Mouse (Mus musculus): ENCODE data around the gene Pter. TPM values are rescaled to one million over a fixed set of nuclear protein-coding genes. Genes with fewer than 3 reads are reported as not detected.

The Pter gene
- polyA plus RNA-seq, 1 experiment from 2014 or later: 64.3 TPM

DNA sequence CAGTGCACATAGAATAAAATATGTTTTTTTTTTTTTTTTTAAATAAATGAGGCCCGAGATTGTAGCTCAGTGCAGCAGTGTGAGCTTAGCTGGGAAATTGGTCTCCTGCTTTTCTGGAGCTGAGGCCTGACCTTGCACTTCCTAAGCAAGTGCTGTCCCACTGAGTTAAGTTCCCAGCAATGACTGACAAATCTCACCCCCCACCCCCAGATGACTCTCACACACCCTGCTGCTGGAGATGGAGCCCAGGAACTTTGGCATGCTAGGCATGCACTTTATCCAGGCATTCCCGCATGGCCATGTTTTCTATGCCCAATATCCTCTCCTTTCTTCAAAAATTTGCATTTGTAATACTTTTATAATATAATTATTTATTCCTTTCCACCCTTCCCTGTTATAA, 14.8 kb downstream of the Pter start:
- Histone ChIP-seq H3K36me3 (replicated peaks; ENCODE audit: insufficient read depth, low read length) (no peaks in the 10 kb centered on the region), H3K27ac (ENCODE audit: low read depth) (no peak overlapping the region), H3K9me3 (ENCODE audit: low read length) (no peaks in the 10 kb centered on the region), H3K9ac (replicated peaks) (no peak overlapping the region), H3K4me2 (ENCODE audit: low read depth, low read length) (no peak overlapping the region), H3K4me3 (ENCODE audit: low read depth, low read length) (no peak overlapping the region), H3K27me3 (ENCODE audit: insufficient read depth, low read length) (no peaks in the 10 kb centered on the region), H3K4me1 (ENCODE audit: insufficient read depth) (no peaks in the 10 kb centered on the region)
- DNase-seq (no peak), ATAC-seq (no peak)
- TF ChIP-seq CTCF (IDR thresholded peaks at IDR 0.05; ENCODE audit: low read depth) (no peak), EP300 (IDR thresholded peaks at IDR 0.05; ENCODE audit: low read depth) (no peak)
- WGBS (ENCODE audit: insufficient replicate concordance): 83% methylated on average over 2 of the region's 2 CpGs

GRCm38 (mm10) chr2:12956703-12957424, 33.0 kb downstream of the Pter start:
- no peak for DNase-seq
- Histone ChIP-seq H3K9ac (replicated peaks) (no peak overlapping the region), H3K4me3 (ENCODE audit: low read depth, low read length) (no peak overlapping the region), H3K27me3 (ENCODE audit: insufficient read depth, low read length) (no peaks in the 10 kb centered on the region), H3K27ac (ENCODE audit: low read depth) (no peak overlapping the region), H3K9me3 (ENCODE audit: low read length) (no peaks in the 10 kb centered on the region), H3K4me1 (ENCODE audit: insufficient read depth) (no peaks in the 10 kb centered on the region), H3K36me3 (replicated peaks; ENCODE audit: insufficient read depth, low read length) (no peaks in the 10 kb centered on the region), H3K4me2 (ENCODE audit: low read depth, low read length) (no peak overlapping the region)
- TF ChIP-seq EP300 (IDR thresholded peaks at IDR 0.05; ENCODE audit: low read depth) (no peak), CTCF (IDR thresholded peaks at IDR 0.05; ENCODE audit: low read depth) (no peak)
- ATAC-seq: no peak

GRCm38 (mm10) chr2:12970049-12970724, 46.3 kb downstream of the Pter start:
- DNase-seq (no peak), ATAC-seq (no peak)
- Histone ChIP-seq H3K4me3 (ENCODE audit: low read depth, low read length) (no peak overlapping the region), H3K27me3 (ENCODE audit: insufficient read depth, low read length) (no peaks in the 10 kb centered on the region), H3K4me2 (ENCODE audit: low read depth, low read length) (no peak overlapping the region), H3K36me3 (replicated peaks; ENCODE audit: insufficient read depth, low read length) (no peaks in the 10 kb centered on the region), H3K9me3 (ENCODE audit: low read length) (no peaks in the 10 kb centered on the region), H3K27ac (ENCODE audit: low read depth) (no peak overlapping the region), H3K9ac (replicated peaks) (no peak overlapping the region), H3K4me1 (ENCODE audit: insufficient read depth) (no peaks in the 10 kb centered on the region)
- no peak for TF ChIP-seq EP300 (IDR thresholded peaks at IDR 0.05; ENCODE audit: low read depth)
- no peak for TF ChIP-seq CTCF (IDR thresholded peaks at IDR 0.05; ENCODE audit: low read depth)
- WGBS (ENCODE audit: insufficient replicate concordance): 74% methylated on average over 12 of the region's 12 CpGs

DNA sequence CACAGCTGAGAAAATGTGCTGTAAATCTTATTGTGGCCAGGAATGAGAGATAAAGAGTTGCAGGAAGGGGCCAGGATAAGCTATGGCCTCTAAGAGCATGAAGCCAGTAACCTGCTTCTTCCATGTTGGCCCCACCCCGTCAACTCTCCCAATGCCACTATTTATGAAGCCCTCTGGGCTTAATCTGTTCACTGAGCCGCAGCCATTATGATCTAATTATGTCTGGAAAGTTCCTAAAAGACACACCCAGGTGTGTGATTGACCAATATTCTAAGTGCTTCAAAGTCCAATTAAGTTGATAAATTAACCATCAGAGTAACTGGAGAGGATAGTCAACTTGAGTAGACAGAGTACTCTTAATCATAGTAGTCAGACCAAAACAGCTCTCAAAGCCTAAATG, 49.9 kb downstream of the Pter start:
- no peaks in the 10 kb centered on the region for H3K27me3 ChIP-seq (ENCODE audit: insufficient read depth, low read length)
- TF ChIP-seq EP300 (IDR thresholded peaks at IDR 0.05; ENCODE audit: low read depth) (no peak), CTCF (IDR thresholded peaks at IDR 0.05; ENCODE audit: low read depth) (no peak)
- no peak overlapping the region for H3K27ac ChIP-seq (ENCODE audit: low read depth)
- H3K36me3 ChIP-seq (replicated peaks; ENCODE audit: insufficient read depth, low read length): 0 out of 2 replicates have a peak, but pooled peaks cover 2% of the 10 kb centered on the region
- WGBS (ENCODE audit: insufficient replicate concordance): 73% methylated on average over 2 of the region's 2 CpGs
- no peak overlapping the region for H3K4me3 ChIP-seq (ENCODE audit: low read depth, low read length)
- H3K4me1 ChIP-seq (ENCODE audit: insufficient read depth): no peaks in the 10 kb centered on the region
- no peaks in the 10 kb centered on the region for H3K9me3 ChIP-seq (ENCODE audit: low read length)
- ATAC-seq: no peak
- H3K9ac ChIP-seq (replicated peaks): no peak overlapping the region
- no peak overlapping the region for H3K4me2 ChIP-seq (ENCODE audit: low read depth, low read length)
- DNase-seq: no peak

DNA sequence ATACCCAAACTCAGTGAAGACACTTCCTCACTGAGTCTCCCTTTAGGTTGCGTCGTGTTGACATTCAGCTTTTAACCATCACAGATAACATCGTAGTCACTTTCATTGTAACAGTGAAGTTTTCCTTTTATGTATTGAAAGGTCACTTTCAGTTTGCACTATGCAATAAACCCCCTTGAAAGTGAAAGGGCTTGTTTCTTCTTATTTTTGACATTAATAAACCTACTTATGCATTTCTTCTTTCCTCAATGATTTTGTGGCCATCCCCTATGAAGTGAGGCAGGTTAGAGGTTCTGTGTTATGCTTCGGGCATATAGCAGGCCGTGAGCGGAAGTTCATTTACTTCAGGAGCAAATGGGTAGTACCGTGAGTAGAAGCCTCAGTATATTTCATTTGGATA, 53.5 kb downstream of the Pter start:
- no peak overlapping the region for H3K9ac ChIP-seq (replicated peaks)
- no peak overlapping the region for H3K4me3 ChIP-seq (ENCODE audit: low read depth, low read length)
- no peak for DNase-seq
- H3K27me3 ChIP-seq (ENCODE audit: insufficient read depth, low read length): no peaks in the 10 kb centered on the region
- 86% methylated on average over 7 of the region's 7 CpGs for WGBS (ENCODE audit: insufficient replicate concordance)
- no peak overlapping the region for H3K27ac ChIP-seq (ENCODE audit: low read depth)
- no peak overlapping the region for H3K4me2 ChIP-seq (ENCODE audit: low read depth, low read length)
- ATAC-seq: no peak
- TF ChIP-seq EP300 (IDR thresholded peaks at IDR 0.05; ENCODE audit: low read depth): no peak
- TF ChIP-seq CTCF (IDR thresholded peaks at IDR 0.05; ENCODE audit: low read depth): no peak
- no peaks in the 10 kb centered on the region for H3K9me3 ChIP-seq (ENCODE audit: low read length)
- H3K4me1 ChIP-seq (ENCODE audit: insufficient read depth): no peaks in the 10 kb centered on the region
- peaks cover 8% of the 10 kb centered on the region; the same call in 1 of the 2 replicates for H3K36me3 ChIP-seq (replicated peaks; ENCODE audit: insufficient read depth, low read length)

DNA sequence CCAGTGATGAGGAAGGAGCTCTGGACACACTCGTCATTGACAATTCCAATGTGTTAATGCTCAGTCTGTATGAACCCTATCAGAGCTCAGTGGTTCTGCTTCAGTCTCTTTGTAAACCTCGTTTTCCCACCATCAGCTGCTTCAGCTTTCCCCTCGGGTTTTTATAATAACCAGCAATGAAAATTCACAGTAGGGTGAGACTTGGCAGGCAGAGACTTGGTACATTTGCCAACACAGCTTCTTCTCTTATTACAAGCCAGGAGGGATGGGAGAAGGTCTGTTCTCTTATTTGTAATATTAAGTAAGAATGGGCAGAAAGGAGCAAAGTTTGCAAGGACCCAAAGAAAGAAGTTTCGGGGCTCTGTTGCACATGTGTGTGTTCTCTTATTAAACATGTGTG, 54.9 kb downstream of the Pter start:
- no peak overlapping the region for H3K27ac ChIP-seq (ENCODE audit: low read depth)
- no peaks in the 10 kb centered on the region for H3K27me3 ChIP-seq (ENCODE audit: insufficient read depth, low read length)
- H3K9me3 ChIP-seq (ENCODE audit: low read length): no peaks in the 10 kb centered on the region
- TF ChIP-seq EP300 (IDR thresholded peaks at IDR 0.05; ENCODE audit: low read depth) (no peak), CTCF (IDR thresholded peaks at IDR 0.05; ENCODE audit: low read depth) (no peak)
- H3K4me2 ChIP-seq (ENCODE audit: low read depth, low read length): no peak overlapping the region
- 69% methylated on average over 4 of the region's 4 CpGs for WGBS (ENCODE audit: insufficient replicate concordance)
- H3K9ac ChIP-seq (replicated peaks): no peak overlapping the region
- ATAC-seq (no peak), DNase-seq (no peak)
- no peak overlapping the region for H3K4me3 ChIP-seq (ENCODE audit: low read depth, low read length)
- no peaks in the 10 kb centered on the region for H3K4me1 ChIP-seq (ENCODE audit: insufficient read depth)
- H3K36me3 ChIP-seq (replicated peaks; ENCODE audit: insufficient read depth, low read length): peaks cover 8% of the 10 kb centered on the region; the same call in 1 of the 2 replicates
